Mouse (Mus musculus): ENCODE results near the gene Gm4756. TPM values are rescaled to one million over a fixed set of nuclear protein-coding genes. Genes with fewer than 3 reads are reported as not detected.

Gm4756 gene
- not detected in 2 replicates for polyA plus RNA-seq (2012; rRNA removed)

GRCm38 (mm10) chr12:72649611-72650330 is at the start of gene Gm4756:
Gene Gm4756 (minus strand): TSS chr12:72649661.

GRCm38 (mm10) chr12:72664735-72665337 is 15.4 kb upstream of the Gm4756 start, which contains the start of gene Dhrs7:
Gene Dhrs7 (minus strand): TSS chr12:72664909.

DNA sequence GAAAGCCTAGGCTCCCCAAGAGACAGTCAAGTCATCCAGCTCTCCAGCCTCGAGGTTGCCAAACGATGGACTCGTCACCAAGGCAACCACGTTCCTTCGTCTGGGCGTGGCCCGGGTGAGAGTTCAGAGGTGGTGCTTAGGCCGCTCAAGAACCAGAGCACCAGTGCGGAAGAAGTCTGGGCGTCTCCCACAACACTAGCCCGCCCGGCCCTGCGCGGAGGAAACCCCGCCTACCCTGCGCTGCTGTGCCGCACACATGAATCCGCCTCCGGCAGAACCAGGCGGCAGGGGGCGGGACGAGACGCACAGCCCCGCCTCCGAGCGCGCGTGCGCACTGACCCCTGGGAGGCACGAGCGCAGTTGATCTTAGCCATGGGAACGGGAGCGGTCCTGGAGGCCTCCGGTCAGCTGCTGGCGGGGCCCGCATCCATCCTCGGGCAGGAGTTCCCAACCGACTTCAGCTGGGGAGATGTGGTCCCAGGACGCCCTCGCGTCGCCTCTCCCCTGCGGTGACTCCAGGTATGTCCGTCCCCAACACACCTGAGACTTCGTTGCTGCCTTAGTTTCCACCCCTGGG is 113.4 kb downstream of the Gm4756 start, which contains the start of gene Pcnx4:
TSS of gene Pcnx4 (plus strand) at position 363 of the 577 bp plus-strand sequence.

Other genes with a start within 250 kb of the Gm4756 start
- 10.6 and 14.7 TPM in 2 replicates for gene Rtn1, start 240.6 kb downstream of the Gm4756 start, polyA plus RNA-seq (2012; rRNA removed)
- not detected in 2 replicates for gene Lrrc9, start 207.8 kb downstream of the Gm4756 start, polyA plus RNA-seq (2012; rRNA removed)
- gene Pcnx4, start 113.3 kb downstream of the Gm4756 start, polyA plus RNA-seq (2012; rRNA removed) = 1.8 and 2.2 TPM in 2 replicates
- 26.1 and 31.5 TPM in 2 replicates for gene Dhrs7, start 15.2 kb upstream of the Gm4756 start, polyA plus RNA-seq (2012; rRNA removed)
- 31.9 and 34.2 TPM in 2 replicates for gene Ppm1a, start 107.8 kb upstream of the Gm4756 start, polyA plus RNA-seq (2012; rRNA removed)